Mouse (Mus musculus) testis, adult 2 months (tissue): ENCODE results near the gene Fam53b.

Experiments used
- CTCF ChIP-seq: fragments of 200-500 bp; IDR thresholded peaks from 2 replicates; pipeline ENCODE4 v1.5.1; 2012; ENCODE audit warnings: low read depth, mild to moderate bottlenecking, inconsistent platforms, low read length, moderate library complexity; ENCODE audit not compliant: control insufficient read depth, insufficient read depth, insufficient replicate concordance
- POLR2A ChIP-seq: fragments of 200-500 bp; IDR thresholded peaks from 2 replicates; pipeline ENCODE4 v1.6.1; 2012; ENCODE audit warnings: low read depth, mild to moderate bottlenecking, inconsistent platforms, low read length, moderate library complexity; ENCODE audit not compliant: control insufficient read depth

GRCm38 (mm10) chr7:132766235-132766871 lies 47.3 kb downstream of the Fam53b start:
- no peak for TF ChIP-seq POLR2A
- no peak for TF ChIP-seq CTCF
